Mouse (Mus musculus) bone marrow macrophage, adult 2 months (primary cell): ENCODE measurements around the gene Rims3.

ENCODE experiments used
- CTCF ChIP-seq: IDR thresholded peaks from 2 replicates; pipeline ENCODE4 v1.5.1; 2012; ENCODE audit warnings: low read depth, mild to moderate bottlenecking, low read length, moderate library complexity
- POLR2A ChIP-seq: IDR thresholded peaks from 2 replicates; pipeline ENCODE4 v1.6.1; 2012; ENCODE audit warnings: mild to moderate bottlenecking, low read depth, low read length, borderline replicate concordance

GRCm38 (mm10) chr4:120912866-120913265 lies 58.2 kb downstream of the Rims3 start:
- TF ChIP-seq CTCF (no peak), POLR2A (no peak)
